ENCODE assay signal across 8 mouse cellular contexts in the genomic region with DNA sequence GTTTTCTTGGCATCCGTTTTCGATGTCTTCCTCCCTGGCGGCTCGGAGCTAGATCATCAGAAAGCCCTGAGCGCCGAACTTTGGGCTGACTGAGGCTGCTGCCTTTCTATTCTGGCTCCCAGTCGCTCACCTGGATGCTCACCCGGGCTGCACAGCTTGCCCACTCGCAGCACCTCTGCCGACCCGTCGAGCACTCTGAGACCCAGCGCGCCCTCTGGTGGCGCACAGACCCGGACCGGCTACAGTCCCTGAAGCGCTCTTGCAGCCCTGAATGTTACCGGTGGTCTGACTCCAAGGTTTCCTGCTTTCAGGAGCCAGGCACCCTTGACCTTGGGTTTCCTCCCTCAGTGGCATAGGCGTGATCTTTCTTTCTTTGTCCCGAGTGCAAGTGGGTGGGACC. TPM values are rescaled to one million over a fixed set of nuclear protein-coding genes. Genes with fewer than 3 reads are reported as not detected.
DNase-seq lines count a peak whose midpoint lies in the region; ATAC-seq and TF ChIP-seq lines count a peak whose summit lies in the region.

No protein-coding gene starts in this region.

- H3K4me1 ChIP-seq in forebrain, embryonic 15.5 days: no peaks in the 10 kb centered on the region
- no peaks in the 10 kb centered on the region for H3K4me1 ChIP-seq in lung, adult 2 months (ENCODE audit: control insufficient read depth, insufficient read depth, low read length)
- no peaks in the 10 kb centered on the region for H3K4me1 ChIP-seq in thymus, adult 2 months (replicated peaks; ENCODE audit: control insufficient read depth, insufficient read depth, low read length)

- intact Hi-C loops in heart, postnatal 36 days (cut with DNase I): loop anchor here (1.0 to 2.0 kb wide), 3 partner anchors 120 to 270 kb away; no protein-coding TSS in a partner anchor

- no peak overlapping the region for H3K27ac ChIP-seq in forebrain, embryonic 15.5 days (replicated peaks)
- H3K27ac ChIP-seq in layer of hippocampus, adult 2 months: no peak overlapping the region
- no peak overlapping the region for H3K27ac ChIP-seq in thymus, adult 2 months (ENCODE audit: control insufficient read depth, insufficient read depth, low read length)

- 7% methylated on average over 21 of the region's 21 CpGs for WGBS in forebrain, embryonic 15.5 days
- WGBS in lung, adult 2 months: 3% methylated on average over 21 of the region's 21 CpGs
- 7% methylated on average over 21 of the region's 21 CpGs for WGBS in thymus, adult 2 months

- no peak overlapping the region for H3K9ac ChIP-seq in forebrain, embryonic 15.5 days (replicated peaks)

- DNase-seq in CD4-positive helper T cell, adult 2 months (ENCODE audit: low read depth, low spot score): peak; percentile 53
- peak; percentile 13 for DNase-seq in c-Kit-positive CD71-positive TER-119-positive erythroid progenitor cells, embryonic 14.5 days (ENCODE audit: low spot score)
- peak; percentile 78 to 82 for DNase-seq in heart, postnatal 36 days
- DNase-seq in layer of hippocampus, adult 2 months (ENCODE audit: low spot score in 2 of 2): peak; percentile 20 to 76
- DNase-seq in lung, adult 2 months: peak; percentile 68
- peak; percentile 25 for DNase-seq in ovary, adult 18-20 months (ENCODE audit: low spot score)
- peak; percentile 74 for DNase-seq in thymus, adult 2 months

- H3K4me2 ChIP-seq in forebrain, embryonic 15.5 days (replicated peaks): peak overlapping the region; percentile 32

- no peak for TF ChIP-seq POLR2A in lung, adult 2 months (IDR thresholded peaks at IDR 0.05; ENCODE audit: borderline replicate concordance, extremely low read depth, low read depth, low read length)
- TF ChIP-seq POLR2A in thymus, adult 2 months (IDR thresholded peaks at IDR 0.05; ENCODE audit: control insufficient read depth, extremely low read depth, insufficient read depth, low read length, poor library complexity): no peak

- no peaks in the 10 kb centered on the region for H3K36me3 ChIP-seq in forebrain, embryonic 15.5 days
- no peaks in the 10 kb centered on the region for H3K36me3 ChIP-seq in thymus, adult 2 months (ENCODE audit: control insufficient read depth, insufficient read depth, low read length)

- H3K27me3 ChIP-seq in forebrain, embryonic 15.5 days: 0 out of 2 replicates have a peak, but pooled peaks cover 2% of the 10 kb centered on the region
- H3K27me3 ChIP-seq in thymus, adult 2 months (ENCODE audit: control insufficient read depth, insufficient read depth, low read length): no peaks in the 10 kb centered on the region

- ATAC-seq in forebrain, embryonic 15.5 days (replicated peaks): 0 out of 2 replicates have a peak, but pooled peaks have one; percentile 58

- H3K4me3 ChIP-seq in forebrain, embryonic 15.5 days: 0 out of 2 replicates have a peak overlapping the region, but pooled peaks have one; percentile 12
- H3K4me3 ChIP-seq in layer of hippocampus, adult 2 months: peak overlapping the region; percentile 44
- no peak overlapping the region for H3K4me3 ChIP-seq in lung, adult 2 months (replicated peaks; ENCODE audit: extremely low read depth, low read depth, low read length)
- no peak overlapping the region for H3K4me3 ChIP-seq in thymus, adult 2 months (ENCODE audit: control insufficient read depth, insufficient read depth, low read length)

- no peaks in the 10 kb centered on the region for H3K9me3 ChIP-seq in forebrain, embryonic 15.5 days

- peak; percentile 95 for TF ChIP-seq CTCF in layer of hippocampus, adult 2 months (conservative IDR thresholded peaks at IDR 0.05)
- TF ChIP-seq CTCF in lung, adult 2 months (IDR thresholded peaks at IDR 0.05; ENCODE audit: insufficient read depth, low read length): peak; percentile 73
- peak; percentile 92 for TF ChIP-seq CTCF in thymus, adult 2 months (IDR thresholded peaks at IDR 0.05; ENCODE audit: borderline replicate concordance, control insufficient read depth, extremely low read depth, insufficient read depth, low read length, poor library complexity)

RNA-seq across cellular contexts. Expression of gene Esrrb, which starts 41.8 kb away (rescaled TPM):
- 0.13 and 0.46 TPM in 2 replicates for polyA plus RNA-seq in forebrain, embryonic 15.5 days (2015; fragmentation: Nextera tagmentation; extraction: Ambion mirVana)
- 10 to 100 TPM; 16.4 to 30.0 TPM for total RNA-seq in heart, postnatal 36 days (2021)
- 1 to 10 TPM; 1.2 to 1.4 TPM for total RNA-seq in layer of hippocampus, adult 2 months (2021)
- 0.08 and 0.44 TPM in 2 replicates for polyA plus RNA-seq in lung, adult 2 months (2012; rRNA removed)
- 0.24 and 0.55 TPM in 2 replicates for polyA plus RNA-seq in thymus, adult 2 months (2012; rRNA removed)

Comparison
In these comparisons a context has a peak if more than half of its experiments do, and no peak if none do; other contexts are left out.
1. DNase-seq: peak in every context shown above with its lines; median percentile 80 in heart, postnatal 36 days; 74 in thymus, adult 2 months; 68 in lung, adult 2 months; 53 in CD4-positive helper T cell, adult 2 months; 48 in layer of hippocampus, adult 2 months; 25 in ovary, adult 18-20 months; 13 in c-Kit-positive CD71-positive TER-119-positive erythroid progenitor cells, embryonic 14.5 days.
2. H3K4me3 ChIP-seq: peak in forebrain, embryonic 15.5 days (single experiment) and layer of hippocampus, adult 2 months (single experiment); none in lung, adult 2 months (single experiment) and thymus, adult 2 months (single experiment).
3. Peak in every context shown above with its lines, with median percentiles within 50 percentile points of each other: CTCF ChIP-seq.